Mouse (Mus musculus): ENCODE measurements around the gene BC049715. TPM values are rescaled to one million over a fixed set of nuclear protein-coding genes. Genes with fewer than 3 reads are reported as not detected.

The BC049715 gene
- polyA plus RNA-seq, 1 experiment from 2014 or later = 1.6 TPM

GRCm38 (mm10) chr6:136820381-136820780 is 7.0 kb upstream of the BC049715 start:
- Histone ChIP-seq H3K27ac (no peak overlapping the region), H3K4me3 (ENCODE audit: inconsistent target) (no peak overlapping the region), H3K36me3 (ENCODE audit: inconsistent target) (peaks cover 86% of the 10 kb centered on the region), H3K79me2 (ENCODE audit: inconsistent target) (peaks cover 90% of the 10 kb centered on the region)
- WGBS (ENCODE audit: missing documents) = 94% methylated on average over 21 of the region's 21 CpGs

- H3K36me3 ChIP-seq (ENCODE audit: inconsistent target) = peaks cover 79% of the 10 kb centered on the region
- H3K27ac ChIP-seq = no peak overlapping the region
- 96% methylated on average over 18 of the region's 18 CpGs for WGBS (ENCODE audit: missing documents)
- peaks cover 90% of the 10 kb centered on the region for H3K79me2 ChIP-seq (ENCODE audit: inconsistent target)
- H3K4me3 ChIP-seq (ENCODE audit: inconsistent target) = no peak overlapping the region
Measured at GRCm38 (mm10) chr6:136821086-136821485, 6.3 kb upstream of the BC049715 start.

GRCm38 (mm10) chr6:136824987-136825386 is 2.4 kb upstream of the BC049715 start:
- H3K79me2 ChIP-seq (ENCODE audit: inconsistent target) = peaks cover 72% of the 10 kb centered on the region
- H3K27ac ChIP-seq = peak overlapping the region; percentile 27; the same call in 1 of the 2 replicates
- WGBS (ENCODE audit: missing documents) = 81% methylated on average over 8 of the region's 8 CpGs
- H3K36me3 ChIP-seq (ENCODE audit: inconsistent target) = peaks cover 45% of the 10 kb centered on the region
- no peak overlapping the region for H3K4me3 ChIP-seq (ENCODE audit: inconsistent target)

- peaks cover 51% of the 10 kb centered on the region for H3K79me2 ChIP-seq (ENCODE audit: inconsistent target)
- 5% methylated on average over 7 of the region's 7 CpGs for WGBS (ENCODE audit: missing documents)
Measured at GRCm38 (mm10) chr6:136827116-136827515, 310 bp upstream of the BC049715 start.

GRCm38 (mm10) chr6:136827881-136828561 is 595 bp downstream of the BC049715 start, which contains the start of gene Wbp11:
Gene Wbp11, minus strand, starts transcription at chr6:136828233.
- peaks cover 42% of the 10 kb centered on the region for H3K79me2 ChIP-seq (ENCODE audit: inconsistent target)
- 1% methylated on average over 44 of the region's 45 CpGs for WGBS (ENCODE audit: missing documents)
- peak within 1 kb of the TSS; percentile 80 for H3K4me3 ChIP-seq (ENCODE audit: inconsistent target)
- peaks cover 14% of the 10 kb centered on the region; the same call in 1 of the 2 replicates for H3K36me3 ChIP-seq (ENCODE audit: inconsistent target)
- H3K27ac ChIP-seq = peak within 1 kb of the TSS; percentile 73

More at GRCm38 (mm10) chr6:136827116-136827515, 310 bp upstream of the BC049715 start:
- Histone ChIP-seq H3K4me3 (ENCODE audit: inconsistent target) (peak overlapping the region; percentile 80), H3K36me3 (ENCODE audit: inconsistent target) (peaks cover 23% of the 10 kb centered on the region; the same call in 1 of the 2 replicates), H3K27ac (peak overlapping the region; percentile 73)

- Histone ChIP-seq H3K4me3 (ENCODE audit: inconsistent target) (peak overlapping the region; percentile 80), H3K79me2 (ENCODE audit: inconsistent target) (peaks cover 38% of the 10 kb centered on the region), H3K36me3 (ENCODE audit: inconsistent target) (peaks cover 11% of the 10 kb centered on the region; the same call in 1 of the 2 replicates), H3K27ac (peak overlapping the region; percentile 62)
- 36% methylated on average over 4 of the region's 4 CpGs for WGBS (ENCODE audit: missing documents)
Measured at GRCm38 (mm10) chr6:136828681-136829080, 1.3 kb downstream of the BC049715 start.

GRCm38 (mm10) chr6:136831712-136832111 is 4.3 kb downstream of the BC049715 start:
- no peaks in the 10 kb centered on the region for H3K36me3 ChIP-seq (ENCODE audit: inconsistent target)
- peak overlapping the region; percentile 36 for H3K4me3 ChIP-seq (ENCODE audit: inconsistent target)
- WGBS (ENCODE audit: missing documents) = 14% methylated on average over 5 of the region's 5 CpGs

GRCm38 (mm10) chr6:136835352-136835751 is 7.9 kb downstream of the BC049715 start, which contains the start of gene Smco3:
Gene Smco3, minus strand, starts transcription at chr6:136835452.
- 90% methylated on average over 4 of the region's 4 CpGs for WGBS (ENCODE audit: missing documents)
- Histone ChIP-seq H3K27ac (no peak within 1 kb of the TSS), H3K79me2 (ENCODE audit: inconsistent target) (no peaks in the 10 kb centered on the region), H3K4me3 (ENCODE audit: inconsistent target) (no peak within 1 kb of the TSS), H3K36me3 (ENCODE audit: inconsistent target) (peaks cover 8% of the 10 kb centered on the region; the same call in 1 of the 2 replicates)

More at GRCm38 (mm10) chr6:136831712-136832111, 4.3 kb downstream of the BC049715 start:
- Histone ChIP-seq H3K79me2 (ENCODE audit: inconsistent target) (peaks cover 9% of the 10 kb centered on the region), H3K27ac (peak overlapping the region; percentile 69)

GRCm38 (mm10) chr6:136837323-136837722 is 9.9 kb downstream of the BC049715 start:
- Histone ChIP-seq H3K4me3 (ENCODE audit: inconsistent target) (no peak overlapping the region), H3K27ac (no peak overlapping the region), H3K79me2 (ENCODE audit: inconsistent target) (no peaks in the 10 kb centered on the region), H3K36me3 (ENCODE audit: inconsistent target) (peaks cover 16% of the 10 kb centered on the region; the same call in 1 of the 2 replicates)
- WGBS (ENCODE audit: missing documents) = 94% methylated on average over 3 of the region's 3 CpGs

GRCm38 (mm10) chr6:136844903-136845302 is 17.5 kb downstream of the BC049715 start:
- Histone ChIP-seq H3K27ac (no peak overlapping the region), H3K79me2 (ENCODE audit: inconsistent target) (no peaks in the 10 kb centered on the region), H3K4me3 (ENCODE audit: inconsistent target) (no peak overlapping the region), H3K36me3 (ENCODE audit: inconsistent target) (peaks cover 12% of the 10 kb centered on the region; the same call in 1 of the 2 replicates)
- WGBS (ENCODE audit: missing documents) = 90% methylated on average over 2 of the region's 2 CpGs

- WGBS (ENCODE audit: missing documents) = 91% methylated on average over 5 of the region's 5 CpGs
- Histone ChIP-seq H3K27ac (no peak overlapping the region), H3K4me3 (ENCODE audit: inconsistent target) (no peak overlapping the region), H3K36me3 (ENCODE audit: inconsistent target) (peaks cover 2% of the 10 kb centered on the region; the same call in 1 of the 2 replicates), H3K79me2 (ENCODE audit: inconsistent target) (no peaks in the 10 kb centered on the region)
Measured at GRCm38 (mm10) chr6:136845706-136846480, 18.5 kb downstream of the BC049715 start.

- no peaks in the 10 kb centered on the region for H3K36me3 ChIP-seq (ENCODE audit: inconsistent target)
- no peak overlapping the region for H3K27ac ChIP-seq
- H3K79me2 ChIP-seq (ENCODE audit: inconsistent target) = no peaks in the 10 kb centered on the region
- 95% methylated on average over 3 of the region's 3 CpGs for whole genome bisulfite sequencing (ENCODE audit: missing documents)
- no peak overlapping the region for H3K4me3 ChIP-seq (ENCODE audit: inconsistent target)
Measured at GRCm38 (mm10) chr6:136847267-136847666, 19.8 kb downstream of the BC049715 start.

GRCm38 (mm10) chr6:136847790-136848189 is 20.4 kb downstream of the BC049715 start:
- H3K27ac ChIP-seq = no peak overlapping the region
- H3K79me2 ChIP-seq (ENCODE audit: inconsistent target) = no peaks in the 10 kb centered on the region
- H3K36me3 ChIP-seq (ENCODE audit: inconsistent target) = no peaks in the 10 kb centered on the region
- WGBS (ENCODE audit: missing documents) = 31% methylated on average over 2 of the region's 2 CpGs
- H3K4me3 ChIP-seq (ENCODE audit: inconsistent target) = no peak overlapping the region

GRCm38 (mm10) chr6:136848399-136848798 is 21.0 kb downstream of the BC049715 start:
- Histone ChIP-seq H3K27ac (no peak overlapping the region), H3K4me3 (ENCODE audit: inconsistent target) (no peak overlapping the region), H3K79me2 (ENCODE audit: inconsistent target) (no peaks in the 10 kb centered on the region), H3K36me3 (ENCODE audit: inconsistent target) (no peaks in the 10 kb centered on the region)
- 95% methylated on average over 8 of the region's 8 CpGs for WGBS (ENCODE audit: missing documents)

GRCm38 (mm10) chr6:136848971-136849370 is 21.5 kb downstream of the BC049715 start:
- 90% methylated on average over 5 of the region's 5 CpGs for whole genome bisulfite sequencing (ENCODE audit: missing documents)
- H3K27ac ChIP-seq = no peak overlapping the region
- no peak overlapping the region for H3K4me3 ChIP-seq (ENCODE audit: inconsistent target)
- H3K36me3 ChIP-seq (ENCODE audit: inconsistent target) = no peaks in the 10 kb centered on the region
- H3K79me2 ChIP-seq (ENCODE audit: inconsistent target) = no peaks in the 10 kb centered on the region

Data from macrophage (primary cell).